Comparison of ENCODE assay signal across 9 mouse cellular contexts in the genomic region with DNA sequence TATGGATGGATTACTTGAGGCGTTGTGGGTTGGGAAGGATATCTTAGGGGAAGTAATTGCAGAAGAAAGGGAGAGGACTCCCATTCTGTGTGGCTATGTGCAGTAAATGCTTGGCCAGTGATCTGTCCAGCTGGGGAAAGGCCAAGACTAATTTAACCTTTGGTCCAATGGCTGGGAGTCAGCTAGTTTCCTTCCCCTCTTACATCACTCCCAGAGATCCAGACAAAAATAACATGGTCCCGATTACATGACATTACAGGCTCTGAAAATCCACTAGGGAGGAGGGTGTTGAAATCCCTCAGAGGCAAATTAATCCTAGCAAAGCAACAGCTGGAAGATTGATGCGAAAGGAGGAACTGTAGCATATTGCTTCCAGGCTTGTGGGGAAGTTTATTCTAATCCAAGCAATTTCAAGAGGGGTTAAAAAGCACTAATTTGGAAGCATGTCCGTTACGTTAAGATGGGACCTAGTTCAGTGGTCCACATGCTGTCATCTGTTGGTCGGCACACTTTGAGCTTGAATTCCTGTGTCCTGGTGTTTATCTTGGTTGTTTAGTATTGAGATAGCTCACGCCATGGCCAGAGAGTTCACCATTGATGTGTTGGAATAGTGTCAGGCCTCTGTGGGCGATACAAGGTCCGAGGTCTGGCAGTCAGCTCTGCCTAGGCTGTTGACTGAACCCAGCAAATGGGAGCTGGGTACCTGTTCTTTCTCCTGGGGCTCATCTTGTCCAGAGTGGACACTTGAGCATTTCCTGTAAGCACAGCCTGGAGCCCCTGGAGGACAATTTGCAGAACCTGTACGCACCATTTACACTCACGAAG.
DNase-seq lines count a peak whose midpoint lies in the region; ATAC-seq and TF ChIP-seq lines count a peak whose summit lies in the region.
"Had no signal": no experiment of that assay in that cellular context is flagged by ENCODE, and none has a peak within 500 bp of the region (broad histone marks: within the 10 kb centered on the region; RNA-seq: fewer than 3 reads in every experiment).

No protein-coding gene starts in this region.

- H3K9ac ChIP-seq in liver, embryonic 16.5 days (ENCODE audit: low read depth, low read length): no peak overlapping the region
- no peak overlapping the region for H3K9ac ChIP-seq in liver, embryonic 12.5 days
- H3K9ac ChIP-seq: midbrain, embryonic 12.5 days had no signal

- no peaks in the 10 kb centered on the region for H3K27me3 ChIP-seq in liver, embryonic 16.5 days (ENCODE audit: control insufficient read depth, insufficient read depth, low read depth, low read length)
- H3K27me3 ChIP-seq in liver, embryonic 12.5 days (replicated peaks): no peaks in the 10 kb centered on the region
- H3K27me3 ChIP-seq: midbrain, embryonic 12.5 days had no signal

- H3K4me3 ChIP-seq in liver, embryonic 16.5 days (ENCODE audit: low read depth, low read length): no peak overlapping the region
- no peak overlapping the region for H3K4me3 ChIP-seq in liver, embryonic 12.5 days
- H3K4me3 ChIP-seq in layer of hippocampus, adult 2 months: no peak overlapping the region
- H3K4me3 ChIP-seq: midbrain, embryonic 12.5 days had no signal

- no peak for TF ChIP-seq CTCF in layer of hippocampus, adult 2 months (conservative IDR thresholded peaks at IDR 0.05)

- no peaks in the 10 kb centered on the region for H3K36me3 ChIP-seq in liver, embryonic 16.5 days (ENCODE audit: control insufficient read depth, insufficient read depth)
- no peaks in the 10 kb centered on the region for H3K36me3 ChIP-seq in liver, embryonic 12.5 days
- H3K36me3 ChIP-seq: midbrain, embryonic 12.5 days had no signal

- no peak overlapping the region for H3K27ac ChIP-seq in liver, embryonic 16.5 days (ENCODE audit: low read length)
- no peak overlapping the region for H3K27ac ChIP-seq in liver, embryonic 12.5 days
- H3K27ac ChIP-seq in layer of hippocampus, adult 2 months: no peak overlapping the region
- H3K27ac ChIP-seq: midbrain, embryonic 12.5 days had no signal

- H3K9me3 ChIP-seq in liver, embryonic 16.5 days (replicated peaks; ENCODE audit: control insufficient read depth, low read length): no peaks in the 10 kb centered on the region
- H3K9me3 ChIP-seq in liver, embryonic 12.5 days (replicated peaks): no peaks in the 10 kb centered on the region
- H3K9me3 ChIP-seq: midbrain, embryonic 12.5 days had no signal

- peak; percentile 62 for ATAC-seq in liver, embryonic 16.5 days (ENCODE audit: low read depth)
- no peak for ATAC-seq in liver, embryonic 12.5 days

- H3K4me2 ChIP-seq in liver, embryonic 16.5 days (ENCODE audit: low read depth, low read length): no peak overlapping the region
- no peak overlapping the region for H3K4me2 ChIP-seq in liver, embryonic 12.5 days
- H3K4me2 ChIP-seq: midbrain, embryonic 12.5 days had no signal

- peak; percentile 73 for DNase-seq in gastrocnemius, postnatal 25 days
- DNase-seq in kidney, adult 9 months: peak; percentile 93
- DNase-seq in skeletal muscle tissue, adult 2 months (ENCODE audit: low read depth, low spot score): peak; percentile 84
- DNase-seq in layer of hippocampus, adult 2 months (ENCODE audit: low spot score in 2 of 2): no peak
- no peak for DNase-seq in left cerebral cortex, adult 18-20 months (ENCODE audit: low spot score in 2 of 2)
- no peak for DNase-seq in retina, postnatal 1 day

- 57% methylated on average over 11 of the region's 11 CpGs for WGBS in liver, embryonic 16.5 days (ENCODE audit: insufficient replicate concordance)
- 65% methylated on average over 11 of the region's 11 CpGs for WGBS in liver, embryonic 12.5 days (ENCODE audit: insufficient replicate concordance)

- 0 out of 2 replicates have a peak, but pooled peaks cover 2% of the 10 kb centered on the region for H3K4me1 ChIP-seq in liver, embryonic 16.5 days (ENCODE audit: control insufficient read depth, low read depth, low read length)
- H3K4me1 ChIP-seq in liver, embryonic 12.5 days: no peaks in the 10 kb centered on the region
- H3K4me1 ChIP-seq: midbrain, embryonic 12.5 days had no signal

Comparison
In these comparisons a context has a peak if more than half of its experiments do, and no peak if none do; other contexts are left out.
1. DNase-seq: peak in gastrocnemius, postnatal 25 days (single experiment), kidney, adult 9 months (single experiment) and skeletal muscle tissue, adult 2 months (single experiment); none in layer of hippocampus, adult 2 months (0 of 2), left cerebral cortex, adult 18-20 months (0 of 2) and retina, postnatal 1 day (single experiment).